Mouse (Mus musculus): ENCODE measurements around the gene Filip1l. TPM values are rescaled to one million over a fixed set of nuclear protein-coding genes. Genes with fewer than 3 reads are reported as not detected.

Filip1l gene
- polyA plus RNA-seq, 1 experiment from 2014 or later, result 2.2 TPM

DNA sequence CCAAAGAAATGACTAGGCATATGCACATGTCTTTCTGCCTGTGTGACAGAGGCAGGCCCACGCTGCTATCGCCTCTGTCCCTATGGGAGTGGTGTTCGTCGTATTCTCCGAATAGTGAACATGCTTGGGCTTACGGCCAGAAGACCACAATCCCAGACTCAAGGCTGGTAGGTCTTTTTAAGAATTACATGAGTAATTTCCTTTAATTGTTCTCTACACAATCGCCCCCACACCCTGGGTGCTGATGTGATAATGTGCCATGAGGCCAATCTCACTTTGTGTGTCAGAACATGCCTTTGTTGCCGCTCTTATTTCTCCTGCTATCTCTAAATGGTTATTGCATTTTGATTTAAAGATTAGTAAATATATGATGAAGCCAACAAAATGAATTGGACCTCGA lies 132.4 kb downstream of the Filip1l start:
- H3K36me3 ChIP-seq (ENCODE audit: control insufficient read depth, insufficient read depth, low read length), result no peaks in the 10 kb centered on the region
- no peak overlapping the region for H3K9ac ChIP-seq (ENCODE audit: low read depth, low read length)
- no peaks in the 10 kb centered on the region for H3K4me1 ChIP-seq (ENCODE audit: control insufficient read depth, insufficient read depth, low read length)
- no peak for ATAC-seq
- no peaks in the 10 kb centered on the region for H3K27me3 ChIP-seq (ENCODE audit: control insufficient read depth, insufficient read depth, low read depth, low read length)
- no peak overlapping the region for H3K27ac ChIP-seq (ENCODE audit: low read length)
- no peak overlapping the region for H3K4me3 ChIP-seq (ENCODE audit: low read depth, low read length)
- H3K9me3 ChIP-seq (replicated peaks; ENCODE audit: control insufficient read depth, low read length, poor library complexity, severe bottlenecking), result no peaks in the 10 kb centered on the region
- no peak overlapping the region for H3K4me2 ChIP-seq (ENCODE audit: low read length)
- WGBS, result 76% methylated on average over 9 of the region's 9 CpGs

DNA sequence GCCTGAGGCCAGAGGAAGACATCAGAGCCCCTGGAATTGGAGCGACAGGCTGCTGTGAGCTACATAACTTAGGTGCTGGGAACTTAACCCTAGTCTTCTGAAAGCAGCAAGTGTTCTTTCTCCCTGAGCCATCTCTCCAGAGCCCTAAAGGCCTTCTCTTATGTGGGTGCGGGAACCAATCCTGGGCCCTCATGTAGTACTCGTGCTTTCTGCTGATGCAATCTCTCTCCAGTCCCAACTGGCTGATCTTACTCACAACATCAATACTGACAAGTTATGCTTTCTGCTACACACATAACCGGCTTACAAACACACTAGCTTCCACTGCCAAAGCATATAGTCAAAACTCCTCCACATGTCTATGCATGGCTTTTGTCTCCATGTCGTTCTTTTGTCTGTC lies 133.4 kb downstream of the Filip1l start:
- no peak overlapping the region for H3K4me3 ChIP-seq (ENCODE audit: low read depth, low read length)
- H3K36me3 ChIP-seq (ENCODE audit: control insufficient read depth, insufficient read depth, low read length), result no peaks in the 10 kb centered on the region
- no peaks in the 10 kb centered on the region for H3K4me1 ChIP-seq (ENCODE audit: control insufficient read depth, insufficient read depth, low read length)
- H3K9me3 ChIP-seq (replicated peaks; ENCODE audit: control insufficient read depth, low read length, poor library complexity, severe bottlenecking), result no peaks in the 10 kb centered on the region
- H3K4me2 ChIP-seq (ENCODE audit: low read length), result no peak overlapping the region
- WGBS, result 91% methylated on average over 5 of the region's 5 CpGs
- ATAC-seq, result no peak
- H3K9ac ChIP-seq (ENCODE audit: low read depth, low read length), result no peak overlapping the region
- H3K27me3 ChIP-seq (ENCODE audit: control insufficient read depth, insufficient read depth, low read depth, low read length), result no peaks in the 10 kb centered on the region
- H3K27ac ChIP-seq (ENCODE audit: low read length), result no peak overlapping the region

DNA sequence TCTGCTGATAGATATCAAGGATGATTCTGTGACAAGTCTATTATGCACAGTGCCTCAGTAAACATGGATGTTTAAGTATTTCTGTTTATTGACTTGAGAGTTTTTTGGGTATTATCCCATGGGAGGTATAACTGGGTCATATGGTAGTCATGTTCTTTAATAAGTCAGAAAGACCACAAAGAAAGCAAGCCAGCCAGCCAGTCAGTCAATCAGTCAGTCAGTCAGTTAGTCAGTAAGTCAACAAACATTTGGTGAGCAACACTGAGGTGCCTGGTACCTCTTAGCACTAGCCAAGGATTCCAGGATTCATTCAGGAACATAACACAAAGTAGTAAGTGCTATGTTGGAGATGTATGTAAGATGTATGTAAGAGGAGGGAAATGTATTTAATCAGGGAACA lies 135.8 kb downstream of the Filip1l start:
- Histone ChIP-seq H3K27me3 (ENCODE audit: control insufficient read depth, insufficient read depth, low read depth, low read length) (no peaks in the 10 kb centered on the region), H3K4me3 (ENCODE audit: low read depth, low read length) (no peak overlapping the region), H3K27ac (ENCODE audit: low read length) (no peak overlapping the region), H3K4me2 (ENCODE audit: low read length) (no peak overlapping the region), H3K9ac (ENCODE audit: low read depth, low read length) (no peak overlapping the region), H3K4me1 (ENCODE audit: control insufficient read depth, insufficient read depth, low read length) (no peaks in the 10 kb centered on the region), H3K9me3 (replicated peaks; ENCODE audit: control insufficient read depth, low read length, poor library complexity, severe bottlenecking) (no peaks in the 10 kb centered on the region), H3K36me3 (ENCODE audit: control insufficient read depth, insufficient read depth, low read length) (no peaks in the 10 kb centered on the region)
- ATAC-seq, result no peak

DNA sequence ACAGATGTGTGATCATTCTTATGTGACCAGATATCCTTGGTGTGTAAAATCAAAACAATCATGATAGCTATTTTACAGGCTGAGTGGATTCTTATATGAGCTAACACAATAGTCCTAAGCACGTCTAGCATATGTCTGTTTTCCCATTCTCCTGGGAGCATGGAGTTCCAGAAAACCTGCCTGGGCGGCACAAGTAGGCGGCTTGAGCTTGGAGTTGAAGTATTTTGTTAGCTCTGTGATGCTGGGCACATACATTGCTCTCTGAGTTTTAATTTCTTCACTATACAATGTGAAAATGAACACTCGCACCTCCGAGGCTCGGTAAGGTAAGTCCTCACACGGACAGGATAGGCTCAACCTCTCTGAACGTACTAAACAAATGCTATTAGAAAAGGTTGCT lies 137.8 kb downstream of the Filip1l start:
- Histone ChIP-seq H3K9me3 (replicated peaks; ENCODE audit: control insufficient read depth, low read length, poor library complexity, severe bottlenecking) (no peaks in the 10 kb centered on the region), H3K4me2 (ENCODE audit: low read length) (no peak overlapping the region), H3K27me3 (ENCODE audit: control insufficient read depth, insufficient read depth, low read depth, low read length) (no peaks in the 10 kb centered on the region), H3K9ac (ENCODE audit: low read depth, low read length) (no peak overlapping the region), H3K4me1 (ENCODE audit: control insufficient read depth, insufficient read depth, low read length) (no peaks in the 10 kb centered on the region), H3K4me3 (ENCODE audit: low read depth, low read length) (no peak overlapping the region), H3K36me3 (ENCODE audit: control insufficient read depth, insufficient read depth, low read length) (no peaks in the 10 kb centered on the region), H3K27ac (ENCODE audit: low read length) (no peak overlapping the region)
- 90% methylated on average over 8 of the region's 8 CpGs for WGBS
- ATAC-seq, result no peak

DNA sequence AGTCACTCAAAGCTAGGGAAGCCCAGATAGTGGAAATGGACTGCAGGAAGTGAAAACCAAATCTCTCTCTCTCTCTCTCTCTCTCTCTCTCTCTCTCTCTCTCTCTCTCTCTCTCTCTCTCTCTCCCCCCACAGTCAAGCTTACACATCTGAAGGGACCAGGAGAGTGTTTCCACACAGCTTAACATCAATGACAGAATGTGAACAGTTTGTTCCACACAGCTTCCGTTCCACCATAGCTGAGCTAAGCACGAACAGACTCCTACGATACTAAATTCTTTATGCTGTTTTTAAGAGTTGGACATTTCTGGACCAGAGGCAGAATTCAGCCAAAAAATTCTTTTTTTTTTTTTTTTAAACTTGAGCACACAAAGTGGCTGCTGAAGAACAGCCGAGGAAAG lies 139.0 kb downstream of the Filip1l start:
- no peaks in the 10 kb centered on the region for H3K9me3 ChIP-seq (replicated peaks; ENCODE audit: control insufficient read depth, low read length, poor library complexity, severe bottlenecking)
- H3K9ac ChIP-seq (ENCODE audit: low read depth, low read length), result no peak overlapping the region
- no peak overlapping the region for H3K4me2 ChIP-seq (ENCODE audit: low read length)
- no peak overlapping the region for H3K4me3 ChIP-seq (ENCODE audit: low read depth, low read length)
- no peaks in the 10 kb centered on the region for H3K4me1 ChIP-seq (ENCODE audit: control insufficient read depth, insufficient read depth, low read length)
- 94% methylated on average over 4 of the region's 4 CpGs for WGBS
- no peaks in the 10 kb centered on the region for H3K27me3 ChIP-seq (ENCODE audit: control insufficient read depth, insufficient read depth, low read depth, low read length)
- no peaks in the 10 kb centered on the region for H3K36me3 ChIP-seq (ENCODE audit: control insufficient read depth, insufficient read depth, low read length)
- no peak for ATAC-seq
- no peak overlapping the region for H3K27ac ChIP-seq (ENCODE audit: low read length)

DNA sequence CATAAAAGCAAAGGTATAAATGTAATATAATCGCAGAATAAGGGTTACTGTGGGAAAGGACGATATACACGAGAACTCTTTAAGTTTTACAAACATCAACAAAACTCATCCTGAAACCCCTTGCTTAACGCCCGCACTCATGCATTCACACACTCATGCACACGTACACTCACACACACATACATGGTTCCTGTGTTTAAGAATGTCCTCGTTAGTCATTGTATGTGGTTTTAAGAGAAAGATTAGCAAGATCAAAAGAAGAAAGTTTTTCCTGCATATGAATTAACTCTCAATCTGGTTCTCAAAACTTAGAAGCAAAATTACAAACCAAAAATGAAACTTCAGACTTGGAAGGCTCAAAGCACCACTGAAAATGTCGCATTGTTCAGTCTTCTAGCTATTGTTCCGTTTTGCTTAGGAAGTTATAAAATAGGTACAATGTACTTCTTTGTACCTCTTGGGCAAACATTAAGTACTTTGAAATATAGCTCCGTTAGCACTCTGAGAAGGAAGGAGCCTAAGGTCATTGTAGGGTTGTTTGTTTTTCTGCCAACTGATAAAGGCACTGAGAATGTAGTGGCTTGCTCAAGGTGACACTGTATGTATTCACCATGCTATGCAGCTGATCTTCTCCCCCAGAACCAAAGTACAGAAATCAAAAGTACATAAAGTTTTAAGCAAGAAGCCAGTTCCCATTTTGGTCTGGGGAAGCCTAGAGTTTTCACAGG lies 142.7 kb downstream of the Filip1l start:
- Histone ChIP-seq H3K4me3 (ENCODE audit: low read depth, low read length) (no peak overlapping the region), H3K27me3 (ENCODE audit: control insufficient read depth, insufficient read depth, low read depth, low read length) (no peaks in the 10 kb centered on the region), H3K9ac (ENCODE audit: low read depth, low read length) (no peak overlapping the region), H3K4me2 (ENCODE audit: low read length) (no peak overlapping the region), H3K9me3 (replicated peaks; ENCODE audit: control insufficient read depth, low read length, poor library complexity, severe bottlenecking) (no peaks in the 10 kb centered on the region), H3K4me1 (ENCODE audit: control insufficient read depth, insufficient read depth, low read length) (no peaks in the 10 kb centered on the region), H3K27ac (ENCODE audit: low read length) (no peak overlapping the region), H3K36me3 (ENCODE audit: control insufficient read depth, insufficient read depth, low read length) (no peaks in the 10 kb centered on the region)
- WGBS, result 86% methylated on average over 10 of the region's 10 CpGs
- ATAC-seq, result no peak

DNA sequence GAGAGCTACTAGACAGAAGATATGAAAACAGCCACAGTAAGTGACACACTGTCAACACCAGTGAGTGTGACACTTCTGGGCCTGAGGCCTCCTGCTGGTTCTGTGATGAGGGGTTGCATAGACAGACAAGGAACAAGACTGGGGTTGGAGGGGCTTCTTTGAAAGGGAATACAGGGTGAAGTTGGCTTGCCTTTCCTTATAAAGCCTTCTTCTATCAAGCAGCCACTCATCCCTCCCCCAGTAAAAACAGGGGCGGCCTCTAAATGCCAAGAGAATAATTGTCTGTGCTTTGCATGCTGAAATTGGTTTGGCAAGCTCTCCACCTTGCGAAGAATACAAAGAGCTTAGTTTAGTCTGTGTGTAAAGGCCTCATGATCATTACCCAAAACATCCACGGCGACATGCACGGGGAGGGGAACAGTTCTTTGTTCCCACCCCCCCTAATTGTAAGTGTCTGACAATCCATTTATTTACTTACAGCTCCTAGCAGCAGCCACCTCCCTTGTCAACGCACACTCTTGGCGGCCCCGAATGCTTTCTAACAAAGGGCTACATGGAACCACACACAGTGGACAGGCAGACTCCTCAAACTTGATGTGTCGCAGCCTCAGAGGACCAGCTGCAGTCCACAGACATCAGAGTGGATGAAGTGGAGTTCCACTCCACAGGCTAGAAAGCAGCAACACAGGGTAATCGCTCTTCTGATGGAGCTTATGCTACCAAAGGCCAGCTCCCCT lies 143.7 kb downstream of the Filip1l start:
- Histone ChIP-seq H3K4me3 (ENCODE audit: low read depth, low read length) (no peak overlapping the region), H3K36me3 (ENCODE audit: control insufficient read depth, insufficient read depth, low read length) (no peaks in the 10 kb centered on the region), H3K9me3 (replicated peaks; ENCODE audit: control insufficient read depth, low read length, poor library complexity, severe bottlenecking) (no peaks in the 10 kb centered on the region), H3K4me2 (ENCODE audit: low read length) (no peak overlapping the region), H3K4me1 (ENCODE audit: control insufficient read depth, insufficient read depth, low read length) (no peaks in the 10 kb centered on the region), H3K27me3 (ENCODE audit: control insufficient read depth, insufficient read depth, low read depth, low read length) (no peaks in the 10 kb centered on the region), H3K9ac (ENCODE audit: low read depth, low read length) (no peak overlapping the region), H3K27ac (ENCODE audit: low read length) (no peak overlapping the region)
- 39% methylated on average over 10 of the region's 10 CpGs for WGBS
- ATAC-seq, result peak; percentile 85

DNA sequence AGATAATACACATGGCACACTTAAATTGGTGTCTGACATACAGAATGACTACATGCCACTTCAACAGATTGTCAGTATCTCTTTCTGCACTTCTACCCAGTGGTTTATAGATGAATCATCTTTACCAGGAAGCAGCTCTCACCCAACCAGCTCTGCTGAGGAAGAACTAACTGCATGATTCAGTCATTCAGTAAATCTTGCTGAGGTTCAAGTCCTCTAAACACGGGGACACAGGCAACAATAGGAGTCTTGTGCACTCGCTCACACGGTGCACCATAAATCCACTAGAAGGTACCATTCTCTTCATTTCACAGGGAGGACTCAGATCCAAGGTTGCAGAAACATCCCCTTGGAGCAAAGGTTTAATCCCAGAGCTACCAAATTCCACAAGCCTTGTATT lies 148.0 kb downstream of the Filip1l start:
- 64% methylated on average over 3 of the region's 3 CpGs for WGBS
- Histone ChIP-seq H3K27ac (ENCODE audit: low read length) (no peak overlapping the region), H3K4me3 (ENCODE audit: low read depth, low read length) (no peak overlapping the region), H3K9me3 (replicated peaks; ENCODE audit: control insufficient read depth, low read length, poor library complexity, severe bottlenecking) (no peaks in the 10 kb centered on the region), H3K27me3 (ENCODE audit: control insufficient read depth, insufficient read depth, low read depth, low read length) (no peaks in the 10 kb centered on the region), H3K9ac (ENCODE audit: low read depth, low read length) (no peak overlapping the region), H3K4me1 (ENCODE audit: control insufficient read depth, insufficient read depth, low read length) (no peaks in the 10 kb centered on the region), H3K4me2 (ENCODE audit: low read length) (no peak overlapping the region), H3K36me3 (ENCODE audit: control insufficient read depth, insufficient read depth, low read length) (no peaks in the 10 kb centered on the region)
- ATAC-seq, result no peak

DNA sequence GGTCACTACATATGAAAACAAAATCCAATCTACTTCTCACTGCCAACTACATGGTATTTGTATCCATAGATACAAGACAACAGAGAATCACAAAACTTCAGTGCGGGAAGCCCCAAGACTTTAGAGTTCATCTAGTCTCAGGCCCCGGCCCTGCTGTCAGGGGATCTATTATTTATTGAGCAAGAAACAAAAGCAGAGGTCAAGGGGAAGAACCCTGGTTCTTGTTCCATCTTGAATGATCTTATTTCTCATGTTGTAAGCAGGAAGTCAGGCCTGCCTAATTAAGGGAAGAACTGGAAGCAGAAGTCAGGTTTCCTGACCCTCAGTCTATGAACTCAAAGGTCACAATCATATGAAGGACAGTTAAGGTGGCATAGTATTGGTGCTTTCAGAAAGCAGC lies 149.3 kb downstream of the Filip1l start:
- Histone ChIP-seq H3K4me1 (ENCODE audit: control insufficient read depth, insufficient read depth, low read length) (no peaks in the 10 kb centered on the region), H3K9me3 (replicated peaks; ENCODE audit: control insufficient read depth, low read length, poor library complexity, severe bottlenecking) (no peaks in the 10 kb centered on the region), H3K4me3 (ENCODE audit: low read depth, low read length) (no peak overlapping the region), H3K27me3 (ENCODE audit: control insufficient read depth, insufficient read depth, low read depth, low read length) (no peaks in the 10 kb centered on the region), H3K36me3 (ENCODE audit: control insufficient read depth, insufficient read depth, low read length) (no peaks in the 10 kb centered on the region), H3K4me2 (ENCODE audit: low read length) (no peak overlapping the region), H3K27ac (ENCODE audit: low read length) (no peak overlapping the region), H3K9ac (ENCODE audit: low read depth, low read length) (no peak overlapping the region)
- no peak for ATAC-seq
- 27% methylated on average over 2 of the region's 2 CpGs for WGBS
